In the genomic region with DNA sequence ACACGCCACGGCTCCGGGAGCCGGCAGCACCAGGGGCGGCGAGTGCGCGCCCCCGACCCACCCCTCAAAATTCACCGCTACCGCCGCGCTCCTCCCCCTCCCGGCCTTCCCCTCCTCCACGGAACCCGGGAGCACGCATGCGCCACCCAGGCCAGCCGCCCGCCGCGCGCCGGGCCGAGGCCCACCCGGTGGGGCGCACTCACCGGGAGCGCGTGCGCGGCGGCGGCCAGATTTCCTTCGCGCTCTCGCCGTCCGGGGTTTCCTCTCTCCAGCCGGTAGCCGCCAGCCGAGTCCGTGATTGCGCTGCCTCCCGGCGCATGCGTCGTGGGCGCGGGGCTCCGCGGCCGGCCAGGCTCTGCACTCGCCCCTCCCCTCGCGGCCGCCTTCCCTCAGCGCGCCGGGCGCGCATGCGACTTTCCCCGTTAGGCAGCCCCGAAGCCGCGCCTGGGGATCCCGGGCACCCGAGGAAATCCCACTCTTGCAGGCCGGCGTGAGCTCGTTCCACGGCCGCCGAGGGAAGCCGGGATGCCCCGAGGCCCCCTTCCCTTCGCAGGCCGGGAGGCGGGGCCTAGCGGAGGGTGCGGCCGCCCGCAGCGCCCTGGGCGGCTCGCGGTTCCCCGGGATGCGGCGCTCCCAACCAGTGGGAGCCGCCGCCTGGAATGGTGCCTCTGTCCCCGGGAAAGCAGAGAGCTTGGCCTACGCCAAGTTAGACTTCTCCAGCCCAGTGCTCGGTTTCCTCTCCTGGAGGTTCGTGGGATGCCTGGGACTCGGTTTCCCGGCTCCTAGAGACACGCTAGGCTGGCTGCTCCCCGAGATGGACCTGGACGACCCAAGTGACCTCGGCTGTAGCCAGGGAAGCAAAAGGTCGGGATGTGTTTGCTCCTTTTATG, we compare ENCODE assay signal across 1 mouse cellular context.
TF ChIP-seq lines count a peak whose summit lies in the region.

Gene Clock (minus strand): TSS at position 341 of the 890 bp plus-strand sequence.

TF ChIP-seq in MEL, 35 proteins besides CTCF, POLR2A, EP300 and RAD21 (continued from another document):
- TF ChIP-seq MEF2A (IDR thresholded peaks at IDR 0.05; ENCODE audit: extremely low read depth, insufficient replicate concordance, low read depth, low read length, poor library complexity, severe bottlenecking): no peak
- TF ChIP-seq RCOR1 (IDR thresholded peaks at IDR 0.05; ENCODE audit: low read depth, low read length): peak; percentile 72
- TF ChIP-seq POLR2AphosphoS5 (IDR thresholded peaks at IDR 0.05; ENCODE audit: borderline replicate concordance, low read depth, low read length): no peak
- TF ChIP-seq USF2 (IDR thresholded peaks at IDR 0.05; ENCODE audit: borderline replicate concordance in 1 of 2, insufficient read depth in 1 of 2, low read depth in 1 of 2, low read length in 2 of 2): no peak
- no peak for TF ChIP-seq MAFK (IDR thresholded peaks at IDR 0.05; ENCODE audit: borderline replicate concordance, low read depth, low read length)
- peak; percentile 34; the same call in 1 of the 2 replicates for TF ChIP-seq ETS1 (IDR thresholded peaks at IDR 0.05; ENCODE audit: low read depth, low read length)
- TF ChIP-seq E2F4 (IDR thresholded peaks at IDR 0.05; ENCODE audit: borderline replicate concordance, low read depth, low read length): peak; percentile 56; the same call in 1 of the 2 replicates
- TF ChIP-seq ZKSCAN1 (IDR thresholded peaks at IDR 0.05; ENCODE audit: low read depth, low read length): no peak
- peak; percentile 72 for TF ChIP-seq NELFE (IDR thresholded peaks at IDR 0.05; ENCODE audit: low read depth, low read length)
- 0 out of 2 replicates have a peak, but pooled peaks have one; percentile 3 for TF ChIP-seq SMC3 (IDR thresholded peaks at IDR 0.05; ENCODE audit: low read depth, low read length)
